Mouse (Mus musculus): Measurements from ENCODE around the gene Shc2. TPM values are rescaled to one million over a fixed set of nuclear protein-coding genes. Genes with fewer than 3 reads are reported as not detected.
A peak's percentile ranks its signal among the peaks of the same experiment; 100 is the strongest.

Gene Shc2
- polyA plus RNA-seq, 1 experiment from 2014 or later, result 1.9 TPM

- peaks cover 31% of the 10 kb centered on the region for H3K27me3 ChIP-seq (replicated peaks; ENCODE audit: control insufficient read depth, insufficient read depth, low read length)
- H3K4me1 ChIP-seq (replicated peaks; ENCODE audit: control insufficient read depth, insufficient read depth, low read length), result no peaks in the 10 kb centered on the region
- 6% methylated on average over 23 of the region's 23 CpGs for WGBS
- ATAC-seq, result peak; percentile 24; the same call in 1 of the 2 replicates
- no peaks in the 10 kb centered on the region for H3K9me3 ChIP-seq (ENCODE audit: control insufficient read depth)
- TF ChIP-seq CTCF (IDR thresholded peaks at IDR 0.05; ENCODE audit: low read depth), result no peak
- H3K36me3 ChIP-seq (ENCODE audit: control insufficient read depth, insufficient read depth), result no peaks in the 10 kb centered on the region
- no peak overlapping the region for H3K9ac ChIP-seq (ENCODE audit: low read depth, low read length)
- no peak overlapping the region for H3K27ac ChIP-seq (ENCODE audit: low read depth, low read length)
- peak overlapping the region; percentile 17; the same call in 1 of the 2 replicates for H3K4me3 ChIP-seq (ENCODE audit: low read depth, low read length)
- peak overlapping the region; percentile 75 for H3K4me2 ChIP-seq (replicated peaks; ENCODE audit: low read depth)
Measured at GRCm38 (mm10) chr10:79638486-79639204, 927 bp upstream of the Shc2 start.

DNA sequence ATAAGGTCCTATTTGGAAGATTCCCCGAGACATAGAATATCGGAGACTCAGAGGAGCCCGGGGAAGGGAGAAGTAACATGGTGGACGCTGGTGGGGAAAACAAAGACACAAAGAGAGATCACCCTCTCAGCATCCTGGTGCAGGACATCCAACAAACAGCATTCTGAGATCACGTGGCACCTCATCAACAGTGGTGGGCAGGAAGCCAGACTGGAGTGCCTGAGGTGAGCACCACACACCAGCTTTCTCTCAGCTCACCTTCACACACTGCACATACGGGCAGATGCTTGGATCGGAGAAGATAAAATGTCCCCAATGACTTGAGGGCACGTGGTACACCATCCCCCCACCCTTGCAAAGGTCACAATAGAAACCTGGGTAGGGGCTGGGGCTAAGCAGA, 1.4 kb downstream of the Shc2 start:
- peaks cover 31% of the 10 kb centered on the region for H3K27me3 ChIP-seq (replicated peaks; ENCODE audit: control insufficient read depth, insufficient read depth, low read length)
- no peaks in the 10 kb centered on the region for H3K36me3 ChIP-seq (ENCODE audit: control insufficient read depth, insufficient read depth)
- TF ChIP-seq CTCF (IDR thresholded peaks at IDR 0.05; ENCODE audit: low read depth), result no peak
- no peaks in the 10 kb centered on the region for H3K9me3 ChIP-seq (ENCODE audit: control insufficient read depth)
- no peak for ATAC-seq
- 81% methylated on average over 8 of the region's 8 CpGs for WGBS
- no peak overlapping the region for H3K4me2 ChIP-seq (replicated peaks; ENCODE audit: low read depth)
- no peak overlapping the region for H3K27ac ChIP-seq (ENCODE audit: low read depth, low read length)
- H3K9ac ChIP-seq (ENCODE audit: low read depth, low read length), result no peak overlapping the region
- H3K4me1 ChIP-seq (replicated peaks; ENCODE audit: control insufficient read depth, insufficient read depth, low read length), result no peaks in the 10 kb centered on the region
- no peak overlapping the region for H3K4me3 ChIP-seq (ENCODE audit: low read depth, low read length)

DNA sequence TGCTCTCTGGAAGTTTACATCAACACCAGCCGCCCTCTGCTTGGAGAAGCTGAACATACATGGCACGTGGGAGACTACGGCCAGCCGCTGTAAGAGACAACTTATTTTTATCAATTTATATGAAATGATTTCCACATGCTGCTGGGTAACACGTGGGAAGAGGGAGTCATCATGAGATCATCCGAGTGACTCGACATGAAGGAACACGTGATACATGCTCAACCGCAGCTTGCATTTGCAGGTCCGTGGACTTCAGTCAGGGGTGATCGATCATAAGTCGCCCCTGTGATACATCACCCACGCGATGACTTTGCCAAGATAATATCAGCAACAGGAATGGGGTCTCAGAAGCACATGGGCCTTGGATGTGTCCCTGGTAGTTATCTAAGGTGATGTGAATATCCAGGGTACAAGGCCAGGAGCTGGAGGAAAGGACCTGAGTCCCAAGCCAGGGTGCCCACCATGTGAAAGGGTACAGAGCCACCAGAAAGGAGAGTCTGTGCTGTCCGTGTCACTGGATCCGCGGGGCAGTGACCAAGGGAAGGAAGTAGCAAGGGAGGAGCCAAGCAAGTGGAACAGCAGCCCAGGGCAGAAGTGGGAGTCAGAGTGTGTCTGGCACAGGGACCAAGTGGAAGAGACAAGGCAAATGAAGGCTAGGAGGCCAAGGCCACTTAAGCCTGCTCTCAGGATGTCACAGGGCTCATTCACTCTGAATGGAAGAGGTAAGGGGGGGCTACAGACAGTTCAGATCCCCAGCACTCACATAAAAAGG, 4.5 kb downstream of the Shc2 start:
- H3K27ac ChIP-seq (ENCODE audit: low read depth, low read length), result no peak overlapping the region
- H3K4me1 ChIP-seq (replicated peaks; ENCODE audit: control insufficient read depth, insufficient read depth, low read length), result no peaks in the 10 kb centered on the region
- H3K9ac ChIP-seq (ENCODE audit: low read depth, low read length), result no peak overlapping the region
- peaks cover 19% of the 10 kb centered on the region for H3K27me3 ChIP-seq (replicated peaks; ENCODE audit: control insufficient read depth, insufficient read depth, low read length)
- no peak overlapping the region for H3K4me2 ChIP-seq (replicated peaks; ENCODE audit: low read depth)
- WGBS, result 79% methylated on average over 17 of the region's 17 CpGs
- no peaks in the 10 kb centered on the region for H3K36me3 ChIP-seq (ENCODE audit: control insufficient read depth, insufficient read depth)
- no peak for ATAC-seq
- no peak overlapping the region for H3K4me3 ChIP-seq (ENCODE audit: low read depth, low read length)
- no peak for TF ChIP-seq CTCF (IDR thresholded peaks at IDR 0.05; ENCODE audit: low read depth)
- H3K9me3 ChIP-seq (ENCODE audit: control insufficient read depth), result no peaks in the 10 kb centered on the region

GRCm38 (mm10) chr10:79631432-79631831, 6.3 kb downstream of the Shc2 start:
- Histone ChIP-seq H3K4me1 (replicated peaks; ENCODE audit: control insufficient read depth, insufficient read depth, low read length) (no peaks in the 10 kb centered on the region), H3K9me3 (ENCODE audit: control insufficient read depth) (no peaks in the 10 kb centered on the region), H3K9ac (ENCODE audit: low read depth, low read length) (no peak overlapping the region), H3K4me2 (replicated peaks; ENCODE audit: low read depth) (no peak overlapping the region), H3K27me3 (replicated peaks; ENCODE audit: control insufficient read depth, insufficient read depth, low read length) (peaks cover 2% of the 10 kb centered on the region), H3K4me3 (ENCODE audit: low read depth, low read length) (no peak overlapping the region), H3K36me3 (ENCODE audit: control insufficient read depth, insufficient read depth) (no peaks in the 10 kb centered on the region), H3K27ac (ENCODE audit: low read depth, low read length) (no peak overlapping the region)
- 69% methylated on average over 4 of the region's 4 CpGs for WGBS
- TF ChIP-seq CTCF (IDR thresholded peaks at IDR 0.05; ENCODE audit: low read depth), result no peak
- ATAC-seq, result no peak

DNA sequence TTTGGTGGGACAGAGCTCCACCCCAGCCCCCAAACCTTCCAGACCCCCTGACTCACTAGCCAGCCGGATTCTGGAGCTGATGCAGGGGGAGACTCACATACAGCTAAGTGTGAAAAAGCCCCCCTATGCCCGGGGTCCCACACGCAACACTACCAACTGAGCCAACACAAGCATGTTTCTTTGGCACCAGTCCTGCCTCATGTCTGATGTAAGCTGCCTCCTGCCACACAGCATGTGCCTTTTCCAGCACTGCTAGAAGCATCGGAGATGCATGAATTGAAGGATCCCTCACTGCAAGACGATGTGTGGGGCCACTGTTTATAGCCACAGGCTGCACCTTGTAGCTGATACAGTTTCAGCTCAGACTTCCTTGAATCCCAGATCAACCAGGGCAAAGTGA, 9.3 kb downstream of the Shc2 start:
- Histone ChIP-seq H3K27me3 (replicated peaks; ENCODE audit: control insufficient read depth, insufficient read depth, low read length) (no peaks in the 10 kb centered on the region), H3K9ac (ENCODE audit: low read depth, low read length) (no peak overlapping the region)

DNA sequence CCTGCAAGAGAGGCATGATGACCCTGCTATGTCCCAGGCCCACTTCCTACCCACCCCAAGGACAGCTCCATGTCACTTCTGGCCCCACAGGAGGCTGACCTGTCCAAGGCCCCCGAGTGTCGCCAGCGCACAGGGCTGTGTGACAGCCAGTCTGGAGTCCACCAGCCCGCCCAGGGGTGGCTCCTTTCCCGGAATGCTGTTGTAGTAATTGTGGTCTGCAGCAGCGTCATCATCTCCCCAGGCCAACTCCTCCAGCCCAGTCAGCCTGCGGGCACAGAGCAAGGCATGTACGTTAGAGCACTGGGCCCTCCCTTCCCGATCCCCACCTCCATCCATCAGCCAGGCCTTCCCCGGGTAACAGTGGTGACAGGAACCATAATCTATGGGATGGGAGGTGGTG, 11.6 kb downstream of the Shc2 start:
- no peak for ATAC-seq
- TF ChIP-seq CTCF (IDR thresholded peaks at IDR 0.05; ENCODE audit: low read depth), result no peak
- Histone ChIP-seq H3K4me2 (replicated peaks; ENCODE audit: low read depth) (no peak overlapping the region), H3K9me3 (ENCODE audit: control insufficient read depth) (no peaks in the 10 kb centered on the region), H3K4me1 (replicated peaks; ENCODE audit: control insufficient read depth, insufficient read depth, low read length) (no peaks in the 10 kb centered on the region), H3K4me3 (ENCODE audit: low read depth, low read length) (no peak overlapping the region), H3K9ac (ENCODE audit: low read depth, low read length) (no peak overlapping the region), H3K27me3 (replicated peaks; ENCODE audit: control insufficient read depth, insufficient read depth, low read length) (no peaks in the 10 kb centered on the region), H3K36me3 (ENCODE audit: control insufficient read depth, insufficient read depth) (no peaks in the 10 kb centered on the region), H3K27ac (ENCODE audit: low read depth, low read length) (no peak overlapping the region)
- 83% methylated on average over 10 of the region's 10 CpGs for WGBS

More for the DNA sequence above, 9.3 kb downstream of the Shc2 start:
- H3K36me3 ChIP-seq (ENCODE audit: control insufficient read depth, insufficient read depth), result no peaks in the 10 kb centered on the region
- ATAC-seq, result no peak
- H3K27ac ChIP-seq (ENCODE audit: low read depth, low read length), result no peak overlapping the region
- H3K4me3 ChIP-seq (ENCODE audit: low read depth, low read length), result no peak overlapping the region
- H3K9me3 ChIP-seq (ENCODE audit: control insufficient read depth), result no peaks in the 10 kb centered on the region
- TF ChIP-seq CTCF (IDR thresholded peaks at IDR 0.05; ENCODE audit: low read depth), result no peak
- H3K4me2 ChIP-seq (replicated peaks; ENCODE audit: low read depth), result no peak overlapping the region
- 84% methylated on average over 5 of the region's 5 CpGs for WGBS
- no peaks in the 10 kb centered on the region for H3K4me1 ChIP-seq (replicated peaks; ENCODE audit: control insufficient read depth, insufficient read depth, low read length)

Data from intestine, postnatal 0 days (tissue).